In the genomic region with DNA sequence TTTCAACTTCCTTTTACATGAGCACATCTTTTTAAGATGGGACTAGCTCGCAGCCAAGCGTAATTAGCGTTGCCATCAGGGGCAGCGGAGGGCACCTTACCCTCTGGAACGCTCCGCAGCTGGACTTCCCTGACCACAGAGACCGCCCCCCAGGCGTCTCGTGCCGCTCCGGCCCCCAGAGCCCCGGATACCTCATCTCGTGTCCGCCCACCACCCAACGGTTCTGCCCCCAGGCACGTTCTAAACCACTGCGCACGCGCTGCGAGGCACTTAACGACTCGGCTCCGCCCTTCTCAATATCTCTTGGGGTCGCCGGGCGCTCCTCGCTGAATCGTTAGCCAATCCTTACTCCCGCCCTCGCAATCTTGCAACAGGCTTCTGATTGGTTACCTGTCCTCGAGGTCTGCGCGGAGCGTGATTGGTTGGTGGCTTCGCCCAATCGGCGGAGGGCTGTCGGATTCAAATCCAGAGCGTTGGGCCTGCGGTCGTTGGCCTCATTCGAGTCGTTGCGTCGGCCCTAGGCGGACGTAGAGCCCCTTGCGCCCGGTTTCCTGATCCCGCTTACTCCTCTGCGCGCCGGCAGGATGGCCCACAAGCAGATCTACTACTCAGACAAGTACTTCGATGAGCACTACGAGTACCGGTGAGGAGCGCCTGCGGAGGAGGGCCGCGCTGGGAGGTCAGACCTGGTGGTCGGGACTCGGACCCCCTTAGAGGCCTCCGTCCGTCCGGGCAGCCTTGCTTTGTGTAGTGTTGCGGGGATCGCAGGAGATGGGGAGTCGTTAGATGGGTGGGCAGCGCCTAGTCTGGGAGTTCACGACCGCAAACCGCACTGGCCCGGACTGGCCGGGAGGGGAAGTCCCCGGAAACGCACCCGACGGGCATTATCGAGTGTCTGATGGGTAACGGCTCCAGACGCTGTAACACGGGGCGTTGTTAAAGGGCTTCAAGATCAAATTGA, we compare ENCODE assay signal across 7 mouse cellular contexts. TPM values are rescaled to one million over a fixed set of nuclear protein-coding genes. Genes with fewer than 3 reads are reported as not detected.
DNase-seq lines count a peak whose midpoint lies in the region; ATAC-seq lines count a peak whose summit lies in the region.

A gene (plus strand): TSS at position 404 of the 961 bp plus-strand sequence.

- intact Hi-C loops in gastrocnemius, postnatal 36 days (cut with DNase I): loop anchor here (5.0 kb wide), 1 partner anchor 1732 kb away; a partner anchor contains a TSS
- intact Hi-C loops in left cerebral cortex, postnatal 25 days (cut with DNase I): no loop called here

- peak within 1 kb of the TSS; percentile 89 for H3K27ac ChIP-seq in intestine, embryonic 15.5 days
- H3K27ac ChIP-seq in midbrain, embryonic 10.5 days (replicated peaks): peak within 1 kb of the TSS; percentile 98

- H3K4me2 ChIP-seq in intestine, embryonic 15.5 days (replicated peaks): peak within 1 kb of the TSS; percentile 63

- DNase-seq in adrenal gland, adult 2 months: peak; percentile 98
- DNase-seq in embryo, embryonic 11.5 days (ENCODE audit: low read depth, low spot score): peak; percentile 98
- peak; percentile 91 to 93 for DNase-seq in gastrocnemius, postnatal 36 days
- DNase-seq in left cerebral cortex, postnatal 25 days (ENCODE audit: low spot score in 2 of 2): peak; percentile 98 to 99
- peak; percentile 99 for DNase-seq in midbrain, embryonic 10.5 days (ENCODE audit: low spot score)
- DNase-seq in right cerebral cortex, postnatal 4 days: peak; percentile 96

- ATAC-seq in intestine, embryonic 15.5 days: peak; percentile 97

- H3K9me3 ChIP-seq in intestine, embryonic 15.5 days: no peaks in the 10 kb centered on the region
- no peaks in the 10 kb centered on the region for H3K9me3 ChIP-seq in midbrain, embryonic 10.5 days (replicated peaks)

- H3K27me3 ChIP-seq in intestine, embryonic 15.5 days (replicated peaks): no peaks in the 10 kb centered on the region
- H3K27me3 ChIP-seq in midbrain, embryonic 10.5 days (ENCODE audit: low read depth, poor library complexity, severe bottlenecking): no peaks in the 10 kb centered on the region

- H3K4me1 ChIP-seq in intestine, embryonic 15.5 days (replicated peaks): 0 out of 2 replicates have a peak, but pooled peaks cover 7% of the 10 kb centered on the region
- peaks cover 41% of the 10 kb centered on the region for H3K4me1 ChIP-seq in midbrain, embryonic 10.5 days

- under 1% methylated on average over 83 of the region's 83 CpGs for WGBS in intestine, embryonic 15.5 days
- under 1% methylated on average over 83 of the region's 83 CpGs for WGBS in midbrain, embryonic 10.5 days

- peak within 1 kb of the TSS; percentile 81 for H3K4me3 ChIP-seq in intestine, embryonic 15.5 days (replicated peaks)
- peak within 1 kb of the TSS; percentile 88 for H3K4me3 ChIP-seq in midbrain, embryonic 10.5 days

- no peaks in the 10 kb centered on the region for H3K36me3 ChIP-seq in intestine, embryonic 15.5 days
- peaks cover 7% of the 10 kb centered on the region for H3K36me3 ChIP-seq in midbrain, embryonic 10.5 days

- peak within 1 kb of the TSS; percentile 80 for H3K9ac ChIP-seq in intestine, embryonic 15.5 days

RNA-seq across cellular contexts. Expression of the gene that starts here (rescaled TPM):
- total RNA-seq in adrenal gland, adult 2 months (2021): 1 to 10 TPM; 6.9 TPM
- 7.2 and 8.3 TPM in 2 replicates for polyA plus RNA-seq in adrenal gland, adult 2 months (2012; rRNA removed)
- total RNA-seq in gastrocnemius, postnatal 36 days (2021): 1 to 10 TPM in 1 of 2 experiments, under 1 TPM in 1; 0.99 to 1.9 TPM
- polyA plus RNA-seq in intestine, embryonic 15.5 days (2015; fragmentation: Nextera tagmentation; extraction: Ambion mirVana): 304 and 333 TPM in 2 replicates
- 1 to 10 TPM in 1 of 2 experiments, under 1 TPM in 1; 0.96 to 2.0 TPM for total RNA-seq in left cerebral cortex, postnatal 25 days (2021)
- 362 and 427 TPM in 2 replicates for polyA plus RNA-seq in midbrain, embryonic 10.5 days (2016; fragmentation: Nextera tagmentation; extraction: Ambion mirVana)

Comparison
In these comparisons a context has a peak if more than half of its experiments do, and no peak if none do; other contexts are left out.
1. Peak in every context shown above with its lines: DNase-seq, ATAC-seq, H3K4me3 ChIP-seq and H3K27ac ChIP-seq.
2. RNA of the gene that starts here (polyA plus RNA-seq): 362 to 427 TPM in midbrain, embryonic 10.5 days and 304 to 333 TPM in intestine, embryonic 15.5 days; 7.2 to 8.3 TPM in adrenal gland, adult 2 months; every median in the first group is over 10 times any median in the second.